Mouse (Mus musculus) limb, embryonic 14.5 days (tissue): ENCODE measurements around the gene Pitpnm2. TPM values are rescaled to one million over a fixed set of nuclear protein-coding genes. Genes with fewer than 3 reads are reported as not detected.

Experiments
- ATAC-seq: fragments of 200-750 bp; cut with Nextera tagmentation; 2 replicates; pipeline ENCODE4 v1.8.0; 2017; ENCODE audit warnings: low read depth, moderate number of reproducible peaks, moderate TSS enrichment; ENCODE audit not compliant: low FRiP score
- DNase-seq: peaks from one replicate; pipeline ENCODE4 v3.0.0-alpha.2; 2015; ENCODE audit warnings: low spot score
- H3K27ac ChIP-seq: fragments of 300-500 bp; sonication (generic); replicated peaks from 2 replicates; pipeline ENCODE4 v1.5.1; 2014; ENCODE audit warnings: low read depth, mild to moderate bottlenecking, low read length, moderate library complexity, mixed read lengths
- H3K27me3 ChIP-seq: fragments of 300-500 bp; sonication (generic); 2 replicates; pipeline ENCODE4 v1.6.1; 2014; ENCODE audit warnings: low read length, mixed read lengths; ENCODE audit not compliant: control insufficient read depth, insufficient read depth
- H3K36me3 ChIP-seq: fragments of 300-500 bp; sonication (generic); 2 replicates; pipeline ENCODE4 v1.6.1; 2014; ENCODE audit warnings: mild to moderate bottlenecking, low read length, moderate library complexity, mixed read lengths; ENCODE audit not compliant: control insufficient read depth, insufficient read depth
- H3K4me1 ChIP-seq: fragments of 300-500 bp; sonication (generic); 2 replicates; pipeline ENCODE4 v1.6.1; 2014; ENCODE audit warnings: antibody characterized with exemption, low read length, mixed read lengths; ENCODE audit not compliant: control insufficient read depth, insufficient read depth
- H3K4me2 ChIP-seq: fragments of 300-500 bp; sonication (generic); replicated peaks from 2 replicates; pipeline ENCODE4 v1.6.1; 2014; ENCODE audit warnings: low read depth, mild to moderate bottlenecking, low read length, moderate library complexity; ENCODE audit not compliant: severe bottlenecking
- H3K4me3 ChIP-seq: fragments of 300-500 bp; sonication (generic); replicated peaks from 2 replicates; pipeline ENCODE4 v1.5.1; 2014; ENCODE audit warnings: low read length
- H3K9ac ChIP-seq: fragments of 300-500 bp; sonication (generic); 2 replicates; pipeline ENCODE4 v1.6.1; 2014; ENCODE audit warnings: mild to moderate bottlenecking, low read depth, low read length, moderate library complexity; ENCODE audit not compliant: severe bottlenecking
- H3K9me3 ChIP-seq: fragments of 300-500 bp; sonication (generic); 2 replicates; pipeline ENCODE4 v1.6.1; 2016; ENCODE audit warnings: low read length; ENCODE audit not compliant: control insufficient read depth
- POLR2A ChIP-seq: fragments of 200-500 bp; IDR thresholded peaks from 2 replicates; pipeline ENCODE4 v1.8.0; 2012; ENCODE audit warnings: inconsistent platforms, mild to moderate bottlenecking, moderate library complexity, borderline replicate concordance; ENCODE audit not compliant: insufficient read depth, insufficient read length; ENCODE audit errors: extremely low read depth
- WGBS: fragments of 180-500 bp; shearing (Covaris S2); extraction: QIAGEN DNeasy Blood & Tissue Kit; methylation state at CpG from one replicate; pipeline ENCODE4 v1.1.7; 2014; 5-methylcytosine and 5-hydroxymethylcytosine counted together
- polyA plus RNA-seq, 2 experiments: library from polyadenylated mRNA; depleted of rRNA in 1 of 2; stranded (reverse) in 1 of 2; unstranded in 1 of 2; fragments of >200 nt; fragmentation: Nextera tagmentation in 1 of 2; extraction: Ambion mirVana in 1 of 2; gene quantifications; 2 replicates each; pipeline versions ENCODE4 v1.2.1 to v1.2.3; 2012 to 2014

The Pitpnm2 gene
- polyA plus RNA-seq, 2 experiments = 8.2 to 37.1 TPM

- Histone ChIP-seq H3K4me3 (peak overlapping the region; percentile 76), H3K4me1 (peaks cover 7% of the 10 kb centered on the region), H3K4me2 (peak overlapping the region; percentile 64), H3K9ac (peak overlapping the region; percentile 61), H3K27ac (peak overlapping the region; percentile 56; the same call in 1 of the 2 replicates), H3K36me3 (0 out of 2 replicates have a peak, but pooled peaks cover 4% of the 10 kb centered on the region), H3K27me3 (no peaks in the 10 kb centered on the region), H3K9me3 (no peaks in the 10 kb centered on the region)
- no peak for DNase-seq
- no peak for TF ChIP-seq POLR2A
- ATAC-seq = no peak; the same call in 1 of the 2 replicates
- WGBS = 23% methylated on average over 17 of the region's 17 CpGs
Observed at GRCm38 (mm10) chr5:124111077-124111741, 138.4 kb downstream of the Pitpnm2 start.

GRCm38 (mm10) chr5:124103552-124103951 lies 146.0 kb downstream of the Pitpnm2 start:
- no peak for DNase-seq
- TF ChIP-seq POLR2A = no peak
- Histone ChIP-seq H3K4me1 (no peaks in the 10 kb centered on the region), H3K27ac (no peak overlapping the region), H3K4me3 (no peak overlapping the region), H3K9ac (no peak overlapping the region), H3K36me3 (no peaks in the 10 kb centered on the region), H3K27me3 (no peaks in the 10 kb centered on the region), H3K4me2 (no peak overlapping the region), H3K9me3 (no peaks in the 10 kb centered on the region)
- WGBS = 92% methylated on average over 9 of the region's 9 CpGs
- no peak for ATAC-seq

- Histone ChIP-seq H3K4me1 (no peaks in the 10 kb centered on the region), H3K4me2 (no peak overlapping the region), H3K9ac (no peak overlapping the region), H3K9me3 (no peaks in the 10 kb centered on the region), H3K27ac (no peak overlapping the region), H3K4me3 (no peak overlapping the region), H3K36me3 (no peaks in the 10 kb centered on the region), H3K27me3 (no peaks in the 10 kb centered on the region)
- TF ChIP-seq POLR2A = no peak
- no peak for ATAC-seq
- no peak for DNase-seq
- 88% methylated on average over 3 of the region's 3 CpGs for WGBS
Observed at GRCm38 (mm10) chr5:124103020-124103419, 146.5 kb downstream of the Pitpnm2 start.

GRCm38 (mm10) chr5:124102326-124102725 lies 147.2 kb downstream of the Pitpnm2 start:
- no peaks in the 10 kb centered on the region for H3K27me3 ChIP-seq
- no peak for ATAC-seq
- DNase-seq = no peak
- H3K4me2 ChIP-seq = no peak overlapping the region
- WGBS = 86% methylated on average over 6 of the region's 6 CpGs
- TF ChIP-seq POLR2A = no peak
- no peaks in the 10 kb centered on the region for H3K4me1 ChIP-seq
- no peaks in the 10 kb centered on the region for H3K9me3 ChIP-seq
- no peak overlapping the region for H3K4me3 ChIP-seq
- H3K9ac ChIP-seq = no peak overlapping the region
- no peak overlapping the region for H3K27ac ChIP-seq
- no peaks in the 10 kb centered on the region for H3K36me3 ChIP-seq

- H3K27ac ChIP-seq = no peak overlapping the region
- DNase-seq (no peak), ATAC-seq (no peak)
- no peak overlapping the region for H3K9ac ChIP-seq
- peaks cover 3% of the 10 kb centered on the region; the same call in 1 of the 2 replicates for H3K4me1 ChIP-seq
- no peak overlapping the region for H3K4me2 ChIP-seq
- H3K27me3 ChIP-seq = no peaks in the 10 kb centered on the region; the same call in 1 of the 2 replicates
- no peak overlapping the region for H3K4me3 ChIP-seq
- H3K36me3 ChIP-seq = no peaks in the 10 kb centered on the region
- TF ChIP-seq POLR2A = no peak
- 0 out of 2 replicates have a peak, but pooled peaks cover 4% of the 10 kb centered on the region for H3K9me3 ChIP-seq
- WGBS = 85% methylated on average over 11 of the region's 11 CpGs
Observed at GRCm38 (mm10) chr5:124100128-124101044, 149.2 kb downstream of the Pitpnm2 start.
